Mouse (Mus musculus): ENCODE data around the gene Fam83e. TPM values are rescaled to one million over a fixed set of nuclear protein-coding genes. Genes with fewer than 3 reads are reported as not detected.

Fam83e gene
- polyA plus RNA-seq, 1 experiment: 12.2 TPM

GRCm38 (mm10) chr7:45726419-45726818, 5.4 kb downstream of the Fam83e start:
- Histone ChIP-seq H3K4me1 (ENCODE audit: control insufficient read depth, insufficient read depth, low read length) (no peaks in the 10 kb centered on the region), H3K4me3 (replicated peaks; ENCODE audit: extremely low read depth, low read depth, low read length) (no peak overlapping the region)
- TF ChIP-seq CTCF (IDR thresholded peaks at IDR 0.05; ENCODE audit: insufficient read depth, low read length): no peak
- no peak for TF ChIP-seq POLR2A (IDR thresholded peaks at IDR 0.05; ENCODE audit: borderline replicate concordance, extremely low read depth, low read depth, low read length)
- WGBS: 92% methylated on average over 10 of the region's 10 CpGs
- DNase-seq: no peak

DNA sequence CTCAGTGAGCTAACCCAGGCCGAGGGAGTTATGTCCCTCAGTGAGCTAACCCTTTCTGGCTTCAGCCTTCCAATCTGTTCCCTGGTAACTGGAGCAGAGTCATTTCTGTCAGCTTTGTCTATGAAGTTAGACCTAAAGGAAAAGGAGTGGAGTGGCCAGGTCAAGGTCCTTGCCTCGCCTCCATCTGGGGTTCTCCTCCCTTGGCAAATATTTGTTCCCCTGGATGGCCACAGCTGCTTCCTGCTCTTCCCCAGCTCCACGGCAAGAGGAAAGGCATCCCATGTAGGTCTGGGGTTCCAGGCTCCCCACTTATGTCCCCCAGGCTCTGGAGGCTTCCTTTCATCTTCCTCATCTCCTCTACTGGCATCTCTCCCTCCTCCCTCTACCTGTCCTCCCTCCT, 6.6 kb downstream of the Fam83e start:
- DNase-seq: no peak
- 51% methylated on average over 3 of the region's 3 CpGs for WGBS

DNA sequence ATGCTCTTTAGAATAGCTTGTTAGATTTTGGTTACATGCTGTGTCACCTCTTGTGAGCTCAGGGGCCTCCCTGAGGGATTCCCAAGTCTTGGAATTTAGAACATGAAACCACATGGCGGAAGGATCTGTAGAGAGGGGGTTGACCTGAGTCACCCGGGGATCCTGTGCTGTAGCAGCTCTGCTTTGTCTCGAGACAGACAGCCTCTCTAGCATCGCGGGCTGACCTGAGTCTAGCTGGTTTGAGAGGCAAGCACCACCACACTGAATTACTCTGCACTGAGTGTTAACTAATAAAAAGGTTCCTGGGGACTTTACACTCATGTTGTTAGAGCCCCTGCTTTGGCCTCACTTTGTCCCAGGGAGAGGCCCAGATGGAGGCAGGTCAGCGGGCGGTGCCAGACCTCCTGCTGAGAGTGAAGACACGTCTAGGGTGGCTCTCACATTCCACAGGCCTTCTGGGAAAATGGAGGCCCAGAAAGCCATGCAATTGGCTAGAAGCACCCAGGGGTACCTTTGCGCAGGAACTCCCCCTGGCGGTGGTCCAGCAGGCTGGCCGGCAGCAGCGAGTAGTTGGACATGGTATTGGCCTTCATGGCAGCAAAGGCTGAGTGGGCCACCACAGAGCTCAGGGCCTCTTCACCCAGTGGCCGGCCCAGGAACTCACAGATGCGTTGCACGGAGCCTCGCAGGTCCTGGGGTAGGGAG, 9.9 kb downstream of the Fam83e start:
- TF ChIP-seq CTCF (IDR thresholded peaks at IDR 0.05; ENCODE audit: insufficient read depth, low read length) (peak; percentile 37; the same call in 1 of the 2 replicates), POLR2A (IDR thresholded peaks at IDR 0.05; ENCODE audit: borderline replicate concordance, extremely low read depth, low read depth, low read length) (no peak)
- no peak overlapping the region for H3K4me3 ChIP-seq (replicated peaks; ENCODE audit: extremely low read depth, low read depth, low read length)
- WGBS: 34% methylated on average over 16 of the region's 16 CpGs
- no peak for DNase-seq
- H3K4me1 ChIP-seq (ENCODE audit: control insufficient read depth, insufficient read depth, low read length): no peaks in the 10 kb centered on the region

More for the DNA sequence above, 6.6 kb downstream of the Fam83e start:
- Histone ChIP-seq H3K4me1 (ENCODE audit: control insufficient read depth, insufficient read depth, low read length) (no peaks in the 10 kb centered on the region), H3K4me3 (replicated peaks; ENCODE audit: extremely low read depth, low read depth, low read length) (no peak overlapping the region)
- TF ChIP-seq POLR2A (IDR thresholded peaks at IDR 0.05; ENCODE audit: borderline replicate concordance, extremely low read depth, low read depth, low read length) (no peak), CTCF (IDR thresholded peaks at IDR 0.05; ENCODE audit: insufficient read depth, low read length) (no peak)

- no peak for TF ChIP-seq CTCF (IDR thresholded peaks at IDR 0.05; ENCODE audit: insufficient read depth, low read length)
- no peak for TF ChIP-seq POLR2A (IDR thresholded peaks at IDR 0.05; ENCODE audit: borderline replicate concordance, extremely low read depth, low read depth, low read length)
- Histone ChIP-seq H3K4me1 (ENCODE audit: control insufficient read depth, insufficient read depth, low read length) (no peaks in the 10 kb centered on the region), H3K4me3 (replicated peaks; ENCODE audit: extremely low read depth, low read depth, low read length) (no peak overlapping the region)
- 58% methylated on average over 5 of the region's 5 CpGs for WGBS
- no peak for DNase-seq
Observed at GRCm38 (mm10) chr7:45733477-45733876, 12.5 kb downstream of the Fam83e start.

- H3K4me3 ChIP-seq (replicated peaks; ENCODE audit: extremely low read depth, low read depth, low read length): no peak overlapping the region
- H3K4me1 ChIP-seq (ENCODE audit: control insufficient read depth, insufficient read depth, low read length): no peaks in the 10 kb centered on the region
- WGBS: 8% methylated on average over 9 of the region's 9 CpGs
- DNase-seq: peak; percentile 80
- TF ChIP-seq CTCF (IDR thresholded peaks at IDR 0.05; ENCODE audit: insufficient read depth, low read length) (peak; percentile 77), POLR2A (IDR thresholded peaks at IDR 0.05; ENCODE audit: borderline replicate concordance, extremely low read depth, low read depth, low read length) (no peak)
Observed at GRCm38 (mm10) chr7:45739162-45739763, 18.3 kb downstream of the Fam83e start.

DNA sequence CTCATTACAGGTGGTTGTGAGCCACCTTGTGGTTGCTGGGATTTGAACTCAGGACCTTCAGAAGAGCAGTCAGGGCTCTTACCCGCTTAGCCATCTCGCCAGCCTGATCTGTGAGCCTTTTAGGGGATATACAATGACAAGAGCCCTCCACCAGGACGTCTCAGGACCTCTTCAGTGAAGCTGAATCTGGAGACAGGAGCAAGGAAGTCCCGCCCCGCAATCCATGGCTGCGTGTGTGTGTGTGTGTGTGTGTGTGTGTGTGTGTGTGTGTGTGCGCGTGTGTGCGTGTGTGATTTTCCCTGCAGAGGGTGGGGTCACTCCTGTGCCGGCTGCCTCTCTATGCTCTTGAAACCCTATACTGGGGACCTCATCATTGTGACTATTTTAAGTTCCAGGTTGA, 18.8 kb downstream of the Fam83e start:
- DNase-seq: no peak
- WGBS: 55% methylated on average over 10 of the region's 10 CpGs
- TF ChIP-seq POLR2A (IDR thresholded peaks at IDR 0.05; ENCODE audit: borderline replicate concordance, extremely low read depth, low read depth, low read length) (no peak), CTCF (IDR thresholded peaks at IDR 0.05; ENCODE audit: insufficient read depth, low read length) (no peak)
- Histone ChIP-seq H3K4me3 (replicated peaks; ENCODE audit: extremely low read depth, low read depth, low read length) (no peak overlapping the region), H3K4me1 (ENCODE audit: control insufficient read depth, insufficient read depth, low read length) (no peaks in the 10 kb centered on the region)

GRCm38 (mm10) chr7:45741308-45741707, 20.3 kb downstream of the Fam83e start:
- whole genome bisulfite sequencing: 74% methylated on average over 12 of the region's 12 CpGs
- TF ChIP-seq POLR2A (IDR thresholded peaks at IDR 0.05; ENCODE audit: borderline replicate concordance, extremely low read depth, low read depth, low read length): no peak
- Histone ChIP-seq H3K4me1 (ENCODE audit: control insufficient read depth, insufficient read depth, low read length) (no peaks in the 10 kb centered on the region), H3K4me3 (replicated peaks; ENCODE audit: extremely low read depth, low read depth, low read length) (no peak overlapping the region)
- DNase-seq: no peak

- TF ChIP-seq CTCF (IDR thresholded peaks at IDR 0.05; ENCODE audit: insufficient read depth, low read length) (no peak), POLR2A (IDR thresholded peaks at IDR 0.05; ENCODE audit: borderline replicate concordance, extremely low read depth, low read depth, low read length) (peak; percentile 63; the same call in 1 of the 2 replicates)
- WGBS: 32% methylated on average over 11 of the region's 11 CpGs
Observed at GRCm38 (mm10) chr7:45741777-45742176, 20.8 kb downstream of the Fam83e start.

DNA sequence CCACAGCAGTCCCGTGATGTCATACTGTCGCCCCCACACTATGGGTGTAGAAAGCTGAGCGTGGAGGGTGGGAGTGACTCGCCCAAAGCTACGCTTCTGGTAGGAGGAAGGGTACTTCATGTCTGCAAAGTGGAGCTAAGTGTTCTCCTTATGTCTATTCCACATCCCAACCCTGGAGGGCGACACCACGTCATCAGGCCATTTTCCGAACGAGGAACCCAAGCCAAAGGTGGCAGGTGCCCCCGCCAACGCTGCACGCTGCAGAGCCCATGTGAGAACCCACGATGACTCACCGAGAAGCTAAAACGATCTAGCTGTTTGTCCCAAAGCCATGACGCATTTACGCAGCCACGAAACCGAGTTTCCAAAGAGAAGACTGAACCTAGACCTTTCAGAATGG, 21.3 kb downstream of the Fam83e start:
- no peak for DNase-seq
- TF ChIP-seq POLR2A (IDR thresholded peaks at IDR 0.05; ENCODE audit: borderline replicate concordance, extremely low read depth, low read depth, low read length): no peak
- 0 out of 2 replicates have a peak, but pooled peaks have one; percentile 15 for TF ChIP-seq CTCF (IDR thresholded peaks at IDR 0.05; ENCODE audit: insufficient read depth, low read length)
- Histone ChIP-seq H3K4me3 (replicated peaks; ENCODE audit: extremely low read depth, low read depth, low read length) (peak overlapping the region; percentile 42), H3K4me1 (ENCODE audit: control insufficient read depth, insufficient read depth, low read length) (no peaks in the 10 kb centered on the region)
- WGBS: 21% methylated on average over 19 of the region's 19 CpGs

More at GRCm38 (mm10) chr7:45741777-45742176, 20.8 kb downstream of the Fam83e start:
- H3K4me3 ChIP-seq (replicated peaks; ENCODE audit: extremely low read depth, low read depth, low read length): peak overlapping the region; percentile 42
- DNase-seq: no peak
- no peaks in the 10 kb centered on the region for H3K4me1 ChIP-seq (ENCODE audit: control insufficient read depth, insufficient read depth, low read length)

- WGBS: 36% methylated on average over 2 of the region's 2 CpGs
- peak; percentile 61 for DNase-seq
- no peak overlapping the region for H3K4me3 ChIP-seq (replicated peaks; ENCODE audit: extremely low read depth, low read depth, low read length)
- no peak for TF ChIP-seq CTCF (IDR thresholded peaks at IDR 0.05; ENCODE audit: insufficient read depth, low read length)
- no peak for TF ChIP-seq POLR2A (IDR thresholded peaks at IDR 0.05; ENCODE audit: borderline replicate concordance, extremely low read depth, low read depth, low read length)
- H3K4me1 ChIP-seq (ENCODE audit: control insufficient read depth, insufficient read depth, low read length): no peaks in the 10 kb centered on the region
Observed at GRCm38 (mm10) chr7:45744387-45744786, 23.4 kb downstream of the Fam83e start.
